Mouse (Mus musculus): Measurements from ENCODE around the gene Sgta. TPM values are rescaled to one million over a fixed set of nuclear protein-coding genes. Genes with fewer than 3 reads are reported as not detected.

Gene Sgta
- polyA plus RNA-seq, 1 experiment: 228 TPM

DNA sequence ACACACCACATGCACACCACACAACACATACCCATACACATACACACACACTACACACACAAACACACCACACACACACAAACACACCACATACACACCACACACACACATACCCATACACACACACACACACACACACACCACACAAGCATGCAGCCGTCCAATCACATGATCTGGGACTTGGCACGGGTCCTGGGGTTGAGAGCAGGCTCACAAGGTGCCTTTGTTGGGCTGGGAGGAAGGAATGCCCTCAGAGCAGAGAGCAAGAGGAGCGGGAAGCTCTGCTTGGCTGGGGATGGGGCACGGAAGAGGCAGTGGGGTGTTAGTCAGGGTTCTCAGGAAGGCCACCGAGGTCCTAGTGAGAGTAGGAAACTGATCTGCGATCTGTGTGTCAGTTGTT is 49.1 kb downstream of the Sgta start:
- TF ChIP-seq POLR2A (IDR thresholded peaks at IDR 0.05; ENCODE audit: extremely low read depth, insufficient read depth, low read length) (no peak), CTCF (IDR thresholded peaks at IDR 0.05; ENCODE audit: extremely low read depth, insufficient read depth, low read length) (no peak)
- Histone ChIP-seq H3K4me3 (ENCODE audit: insufficient read depth, low read length) (no peak overlapping the region), H3K4me1 (ENCODE audit: control insufficient read depth, insufficient read depth, low read length) (peaks cover 4% of the 10 kb centered on the region), H3K27ac (ENCODE audit: insufficient read depth, low read length) (peak overlapping the region; percentile 26; the same call in 1 of the 2 replicates)

DNA sequence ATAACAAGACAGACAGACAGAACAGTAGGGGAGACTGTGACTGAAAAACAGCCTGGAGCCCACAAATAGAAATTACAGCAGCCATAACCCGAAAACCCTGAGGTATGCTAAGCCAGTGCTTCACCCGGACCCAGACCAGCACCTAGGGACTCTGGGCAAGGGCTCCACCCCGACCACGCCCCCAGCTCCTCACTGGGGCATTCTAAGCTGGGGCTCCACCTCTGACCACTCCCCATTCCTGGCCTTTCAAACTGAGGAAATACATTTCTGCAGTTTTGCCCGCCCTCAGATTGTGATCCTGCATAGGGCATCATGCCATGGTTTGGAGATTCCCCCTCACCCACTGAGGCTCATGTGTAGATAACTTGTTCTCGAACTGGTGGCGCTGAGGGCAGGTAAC is 52.7 kb downstream of the Sgta start:
- H3K27ac ChIP-seq (ENCODE audit: insufficient read depth, low read length): no peak overlapping the region
- H3K4me1 ChIP-seq (ENCODE audit: control insufficient read depth, insufficient read depth, low read length): peaks cover 7% of the 10 kb centered on the region
- H3K4me3 ChIP-seq (ENCODE audit: insufficient read depth, low read length): no peak overlapping the region
- no peak for TF ChIP-seq POLR2A (IDR thresholded peaks at IDR 0.05; ENCODE audit: extremely low read depth, insufficient read depth, low read length)

DNA sequence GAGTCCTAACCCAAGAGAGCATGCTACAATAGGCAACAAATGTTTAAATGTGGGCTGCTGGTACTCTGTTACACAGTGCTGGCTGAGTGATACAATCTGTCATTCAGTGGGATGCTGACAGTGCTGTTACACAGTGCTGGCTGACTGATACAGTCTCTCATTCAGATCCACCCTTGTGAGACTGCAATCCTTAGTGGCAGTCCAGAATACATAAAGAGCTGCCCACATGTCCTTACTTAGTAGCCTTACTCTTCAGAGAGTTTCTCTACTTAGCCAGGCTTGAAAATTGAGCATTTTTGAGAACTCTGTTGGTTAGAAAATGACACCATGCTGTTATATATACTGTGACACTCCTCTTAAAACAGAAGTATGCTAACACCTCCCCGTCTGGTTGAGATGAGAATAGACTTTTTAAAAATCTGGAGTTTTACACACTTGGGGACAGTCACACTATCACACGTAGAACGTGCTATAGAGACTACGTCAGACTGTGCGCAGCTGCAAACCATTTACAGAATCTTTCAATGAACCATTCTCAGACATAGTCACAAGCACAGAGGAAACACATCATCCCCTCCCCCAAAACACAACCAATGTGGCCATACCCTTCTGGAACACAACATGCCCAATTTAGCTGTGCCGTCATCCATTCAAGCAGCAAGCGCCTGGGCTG is 53.8 kb downstream of the Sgta start:
- H3K27ac ChIP-seq (ENCODE audit: insufficient read depth, low read length): peak overlapping the region; percentile 18; the same call in 1 of the 2 replicates
- H3K4me1 ChIP-seq (ENCODE audit: control insufficient read depth, insufficient read depth, low read length): peaks cover 12% of the 10 kb centered on the region
- no peak for TF ChIP-seq POLR2A (IDR thresholded peaks at IDR 0.05; ENCODE audit: extremely low read depth, insufficient read depth, low read length)
- no peak for TF ChIP-seq CTCF (IDR thresholded peaks at IDR 0.05; ENCODE audit: extremely low read depth, insufficient read depth, low read length)
- H3K4me3 ChIP-seq (ENCODE audit: insufficient read depth, low read length): no peak overlapping the region

DNA sequence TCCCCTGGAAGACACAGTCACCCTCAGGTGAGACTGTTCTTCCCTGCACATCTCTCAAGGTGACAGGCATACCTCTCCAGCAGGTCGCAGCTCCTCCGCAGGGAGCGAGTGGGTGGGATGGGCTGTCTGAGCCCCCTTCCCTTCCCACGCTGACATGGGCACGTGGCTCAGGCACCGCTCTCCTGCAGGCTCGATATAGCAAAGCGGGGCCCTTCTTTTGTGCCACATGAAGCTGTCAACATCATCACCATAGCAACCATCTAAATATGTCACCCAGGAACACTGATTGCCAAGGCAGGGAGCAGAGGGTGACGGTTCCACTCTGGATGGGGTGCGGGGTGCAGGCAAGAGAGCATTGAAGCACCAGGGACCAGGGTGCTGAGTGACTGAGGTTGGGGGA is 58.8 kb downstream of the Sgta start:
- peak overlapping the region; percentile 85 for H3K27ac ChIP-seq (ENCODE audit: insufficient read depth, low read length)
- peaks cover 11% of the 10 kb centered on the region for H3K4me1 ChIP-seq (ENCODE audit: control insufficient read depth, insufficient read depth, low read length)
- peak overlapping the region; percentile 17; the same call in 1 of the 2 replicates for H3K4me3 ChIP-seq (ENCODE audit: insufficient read depth, low read length)
- TF ChIP-seq CTCF (IDR thresholded peaks at IDR 0.05; ENCODE audit: extremely low read depth, insufficient read depth, low read length): no peak
- TF ChIP-seq POLR2A (IDR thresholded peaks at IDR 0.05; ENCODE audit: extremely low read depth, insufficient read depth, low read length): no peak

DNA sequence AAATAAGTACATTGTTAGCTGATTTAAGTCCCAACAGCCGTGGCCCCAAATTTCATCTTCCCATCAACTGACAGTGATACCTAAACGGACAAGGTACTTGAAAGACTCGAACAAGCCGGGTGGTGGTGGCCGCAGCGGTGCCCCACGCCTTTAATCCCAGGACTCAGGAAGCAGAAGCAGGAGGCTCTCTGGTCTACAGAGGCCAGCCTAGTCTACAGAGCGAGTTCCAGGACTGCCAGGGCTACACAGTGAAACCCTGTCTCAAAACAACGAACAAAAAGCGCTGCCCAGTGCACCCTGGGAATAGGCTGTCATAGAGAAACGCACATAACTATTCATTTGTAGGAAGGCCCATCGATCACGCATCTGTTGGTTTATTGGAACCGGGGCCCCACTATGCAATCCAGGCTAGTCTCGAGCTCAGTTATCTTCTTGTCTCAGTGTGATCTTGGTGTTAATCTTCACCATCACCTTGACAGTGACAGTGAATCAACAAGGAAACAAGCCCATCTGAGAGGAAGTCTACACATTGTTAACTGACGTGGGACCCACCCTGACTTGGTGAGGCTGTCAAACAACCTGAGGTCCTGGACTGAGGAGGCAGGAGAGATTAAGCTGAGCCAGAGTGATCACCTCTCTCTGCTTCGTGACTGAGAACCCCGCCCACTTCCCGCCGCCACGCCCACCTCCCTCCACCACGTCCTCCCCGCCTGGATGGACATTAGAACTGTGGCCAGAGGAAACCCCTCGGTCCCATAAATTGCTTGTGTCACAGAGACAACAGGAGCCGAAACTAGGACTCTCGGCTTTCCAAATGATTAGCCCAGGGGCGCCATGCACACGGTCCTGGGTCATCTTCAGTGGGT is 59.6 kb downstream of the Sgta start:
- Histone ChIP-seq H3K4me3 (ENCODE audit: insufficient read depth, low read length) (peak overlapping the region; percentile 17; the same call in 1 of the 2 replicates), H3K4me1 (ENCODE audit: control insufficient read depth, insufficient read depth, low read length) (peaks cover 10% of the 10 kb centered on the region), H3K27ac (ENCODE audit: insufficient read depth, low read length) (peak overlapping the region; percentile 85)
- TF ChIP-seq CTCF (IDR thresholded peaks at IDR 0.05; ENCODE audit: extremely low read depth, insufficient read depth, low read length) (no peak), POLR2A (IDR thresholded peaks at IDR 0.05; ENCODE audit: extremely low read depth, insufficient read depth, low read length) (no peak)

DNA sequence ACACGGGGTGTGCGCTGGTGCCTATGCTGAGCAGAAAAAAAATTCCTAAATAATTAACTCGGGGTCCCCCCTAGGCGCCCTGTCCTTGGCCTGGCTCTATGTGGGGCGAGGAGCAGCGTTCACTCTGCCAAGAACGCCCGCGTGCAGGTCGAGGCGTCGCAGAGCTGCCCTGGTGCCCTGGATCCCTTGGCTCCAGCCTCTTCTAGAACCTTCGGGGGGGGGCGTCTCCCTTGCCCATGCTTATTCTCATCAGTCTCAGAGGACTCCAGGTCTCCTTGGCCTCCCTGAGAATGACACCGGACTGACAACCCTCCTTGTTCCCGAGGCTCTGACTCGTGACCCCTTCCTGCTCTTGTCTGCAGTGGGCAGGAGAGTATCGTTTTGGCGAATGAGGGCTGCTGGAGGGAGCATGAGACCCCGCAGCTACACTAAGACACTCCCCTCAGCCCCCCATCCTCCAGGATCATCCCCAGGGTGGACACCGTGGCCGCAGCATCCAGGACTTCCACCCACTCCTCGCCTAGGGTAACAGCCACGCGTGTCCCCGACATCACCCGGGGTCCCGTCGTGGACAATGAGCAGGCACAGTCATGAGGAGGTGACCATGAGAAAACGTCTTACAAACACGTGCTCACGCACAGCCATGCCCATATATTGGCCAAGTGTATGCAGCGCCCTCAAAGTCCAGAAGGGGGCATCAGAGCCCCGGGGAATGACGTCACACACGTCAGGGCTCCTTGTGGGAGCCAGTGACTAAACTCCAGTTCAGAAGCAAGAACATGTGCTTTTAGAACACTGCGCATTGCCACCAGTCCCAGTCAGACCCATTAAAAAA is 60.4 kb downstream of the Sgta start:
- Histone ChIP-seq H3K27ac (ENCODE audit: insufficient read depth, low read length) (no peak overlapping the region), H3K4me1 (ENCODE audit: control insufficient read depth, insufficient read depth, low read length) (peaks cover 10% of the 10 kb centered on the region), H3K4me3 (ENCODE audit: insufficient read depth, low read length) (no peak overlapping the region)
- TF ChIP-seq POLR2A (IDR thresholded peaks at IDR 0.05; ENCODE audit: extremely low read depth, insufficient read depth, low read length): no peak
- peak; percentile 88 for TF ChIP-seq CTCF (IDR thresholded peaks at IDR 0.05; ENCODE audit: extremely low read depth, insufficient read depth, low read length)

DNA sequence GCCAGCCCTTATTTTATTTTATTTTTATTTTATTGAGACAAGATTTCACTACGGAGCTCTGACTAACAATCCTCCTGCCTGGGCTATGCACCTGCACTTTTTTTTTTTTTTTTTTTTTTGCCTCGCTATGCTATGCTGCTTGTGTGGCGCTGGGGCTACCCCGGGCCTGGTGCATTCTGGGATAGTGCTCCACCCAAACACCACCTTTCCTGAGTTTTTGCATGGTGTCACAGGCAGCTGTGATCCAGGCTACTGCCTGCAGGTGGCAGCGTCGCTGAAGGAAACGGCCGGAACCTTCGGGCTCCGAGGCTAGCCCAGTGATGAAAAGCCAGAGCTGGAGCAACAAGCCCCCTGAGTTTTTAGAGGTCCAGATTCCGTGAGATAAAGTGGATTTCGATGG is 61.2 kb downstream of the Sgta start:
- Histone ChIP-seq H3K4me1 (ENCODE audit: control insufficient read depth, insufficient read depth, low read length) (peaks cover 11% of the 10 kb centered on the region), H3K4me3 (ENCODE audit: insufficient read depth, low read length) (no peak overlapping the region), H3K27ac (ENCODE audit: insufficient read depth, low read length) (no peak overlapping the region)
- TF ChIP-seq CTCF (IDR thresholded peaks at IDR 0.05; ENCODE audit: extremely low read depth, insufficient read depth, low read length) (peak; percentile 74), POLR2A (IDR thresholded peaks at IDR 0.05; ENCODE audit: extremely low read depth, insufficient read depth, low read length) (no peak)

DNA sequence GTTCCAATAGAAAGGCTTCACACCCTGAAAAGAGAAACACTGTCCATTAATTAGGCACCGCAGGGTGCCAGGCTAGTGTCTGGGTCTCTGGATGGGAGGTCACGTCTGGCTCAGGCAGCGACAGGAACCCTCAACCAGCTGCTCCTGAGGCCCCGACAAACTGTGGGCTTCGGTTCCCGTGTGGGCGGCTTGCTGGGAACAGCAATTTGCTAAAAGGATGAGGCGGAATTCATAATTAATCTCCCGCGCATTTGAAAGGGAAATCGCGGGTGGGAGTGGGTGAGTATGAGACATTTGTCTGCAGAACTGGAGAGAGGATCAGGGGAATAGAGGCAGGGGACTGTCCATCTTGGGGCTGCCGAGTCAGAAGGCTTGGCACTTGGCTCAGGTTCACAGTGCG is 62.0 kb downstream of the Sgta start:
- TF ChIP-seq CTCF (IDR thresholded peaks at IDR 0.05; ENCODE audit: extremely low read depth, insufficient read depth, low read length) (no peak), POLR2A (IDR thresholded peaks at IDR 0.05; ENCODE audit: extremely low read depth, insufficient read depth, low read length) (no peak)
- Histone ChIP-seq H3K4me1 (ENCODE audit: control insufficient read depth, insufficient read depth, low read length) (peaks cover 15% of the 10 kb centered on the region), H3K27ac (ENCODE audit: insufficient read depth, low read length) (0 out of 2 replicates have a peak overlapping the region, but pooled peaks have one; percentile 15), H3K4me3 (ENCODE audit: insufficient read depth, low read length) (no peak overlapping the region)

DNA sequence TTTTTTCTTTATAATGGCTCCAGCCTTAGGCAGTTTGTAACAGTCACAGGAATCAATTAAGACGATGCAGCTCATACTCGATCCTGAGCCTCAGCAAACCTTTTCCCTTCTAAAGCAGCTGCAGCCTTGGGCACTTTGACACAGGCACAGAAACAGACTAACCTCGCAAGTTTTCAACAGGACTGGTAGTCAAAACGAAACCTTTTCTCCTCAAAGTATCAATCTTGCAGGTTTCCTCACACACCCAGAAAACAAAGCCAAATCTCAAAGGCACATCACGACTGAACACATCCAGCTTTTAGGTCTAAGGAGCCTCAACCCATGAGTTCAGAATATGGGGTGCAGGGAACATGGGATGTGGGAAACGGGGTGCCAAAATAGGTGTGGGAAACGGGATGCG is 62.6 kb downstream of the Sgta start:
- H3K4me1 ChIP-seq (ENCODE audit: control insufficient read depth, insufficient read depth, low read length): peaks cover 14% of the 10 kb centered on the region
- 0 out of 2 replicates have a peak overlapping the region, but pooled peaks have one; percentile 15 for H3K27ac ChIP-seq (ENCODE audit: insufficient read depth, low read length)
- TF ChIP-seq POLR2A (IDR thresholded peaks at IDR 0.05; ENCODE audit: extremely low read depth, insufficient read depth, low read length): no peak
- TF ChIP-seq CTCF (IDR thresholded peaks at IDR 0.05; ENCODE audit: extremely low read depth, insufficient read depth, low read length): no peak
- H3K4me3 ChIP-seq (ENCODE audit: insufficient read depth, low read length): no peak overlapping the region
